Mouse (Mus musculus) cerebellum, adult 2 months (tissue): ENCODE measurements around the gene Sox15.

Experiments used
- CTCF ChIP-seq: fragments of 200-500 bp; IDR thresholded peaks from 2 replicates; pipeline ENCODE4 v1.5.1; 2011; ENCODE audit warnings: low read depth, mild to moderate bottlenecking, control low read depth, low read length, moderate library complexity, borderline replicate concordance; ENCODE audit not compliant: insufficient read depth
- POLR2A ChIP-seq: fragments of 200-500 bp; IDR thresholded peaks from 2 replicates; pipeline ENCODE4 v1.6.1; 2011; ENCODE audit warnings: low read length, control low read depth, borderline replicate concordance; ENCODE audit not compliant: insufficient read depth

- TF ChIP-seq CTCF (no peak), POLR2A (no peak)
Observed at GRCm38 (mm10) chr11:69620394-69621081, 34.6 kb upstream of the Sox15 start.
